Mouse (Mus musculus): ENCODE results near the gene Bnip1. TPM values are rescaled to one million over a fixed set of nuclear protein-coding genes. Genes with fewer than 3 reads are reported as not detected.
A peak's percentile ranks its signal among the peaks of the same experiment; 100 is the strongest.

Gene Bnip1
- polyA plus RNA-seq, 1 experiment from 2014 or later, result 51.0 TPM

- Histone ChIP-seq H3K9ac (replicated peaks) (no peak overlapping the region), H3K4me3 (no peak overlapping the region), H3K9me3 (no peaks in the 10 kb centered on the region), H3K27ac (replicated peaks) (no peak overlapping the region), H3K4me1 (peaks cover 7% of the 10 kb centered on the region; the same call in 1 of the 2 replicates), H3K36me3 (no peaks in the 10 kb centered on the region), H3K27me3 (peaks cover 88% of the 10 kb centered on the region), H3K4me2 (replicated peaks) (no peak overlapping the region)
- ATAC-seq (replicated peaks), result no peak
- WGBS, result 2% methylated on average over 19 of the region's 19 CpGs
Measured at GRCm38 (mm10) chr17:26836786-26837545, 56.1 kb downstream of the Bnip1 start.

DNA sequence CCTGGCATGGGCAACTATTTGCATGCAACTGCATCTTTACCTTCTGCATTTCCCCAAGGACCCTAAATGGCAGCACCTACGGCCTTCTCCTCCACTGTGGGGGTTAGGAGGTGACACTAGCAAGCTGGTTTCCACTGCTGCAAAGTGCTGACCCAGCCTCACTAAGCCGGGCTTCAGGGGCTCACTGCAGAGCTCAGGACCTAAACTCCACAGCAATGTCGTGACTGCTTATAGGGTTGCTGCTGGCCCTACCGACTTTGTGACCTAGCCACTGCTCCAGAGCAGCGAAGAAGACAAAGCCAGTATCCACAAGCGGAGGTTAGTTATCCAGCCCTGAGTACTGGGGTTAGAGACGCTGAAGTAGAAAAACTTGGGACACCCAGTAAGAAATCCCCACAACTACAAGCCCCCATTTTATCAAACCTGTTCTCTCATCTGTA is 56.7 kb downstream of the Bnip1 start:
- no peaks in the 10 kb centered on the region for H3K36me3 ChIP-seq
- no peak overlapping the region for H3K4me3 ChIP-seq
- ATAC-seq (replicated peaks), result no peak
- H3K4me1 ChIP-seq, result peaks cover 7% of the 10 kb centered on the region; the same call in 1 of the 2 replicates
- 1% methylated on average over 7 of the region's 7 CpGs for WGBS
- H3K9ac ChIP-seq (replicated peaks), result no peak overlapping the region
- no peak overlapping the region for H3K27ac ChIP-seq (replicated peaks)
- peaks cover 94% of the 10 kb centered on the region for H3K27me3 ChIP-seq
- no peaks in the 10 kb centered on the region for H3K9me3 ChIP-seq
- H3K4me2 ChIP-seq (replicated peaks), result no peak overlapping the region

GRCm38 (mm10) chr17:26838191-26838910 is 57.5 kb downstream of the Bnip1 start:
- no peak overlapping the region for H3K4me3 ChIP-seq
- H3K27ac ChIP-seq (replicated peaks), result no peak overlapping the region
- H3K4me1 ChIP-seq, result peaks cover 7% of the 10 kb centered on the region; the same call in 1 of the 2 replicates
- under 1% methylated on average over 37 of the region's 37 CpGs for WGBS
- H3K9me3 ChIP-seq, result no peaks in the 10 kb centered on the region
- no peaks in the 10 kb centered on the region for H3K36me3 ChIP-seq
- no peak overlapping the region for H3K9ac ChIP-seq (replicated peaks)
- H3K4me2 ChIP-seq (replicated peaks), result no peak overlapping the region
- peaks cover 99% of the 10 kb centered on the region for H3K27me3 ChIP-seq
- no peak for ATAC-seq (replicated peaks)

DNA sequence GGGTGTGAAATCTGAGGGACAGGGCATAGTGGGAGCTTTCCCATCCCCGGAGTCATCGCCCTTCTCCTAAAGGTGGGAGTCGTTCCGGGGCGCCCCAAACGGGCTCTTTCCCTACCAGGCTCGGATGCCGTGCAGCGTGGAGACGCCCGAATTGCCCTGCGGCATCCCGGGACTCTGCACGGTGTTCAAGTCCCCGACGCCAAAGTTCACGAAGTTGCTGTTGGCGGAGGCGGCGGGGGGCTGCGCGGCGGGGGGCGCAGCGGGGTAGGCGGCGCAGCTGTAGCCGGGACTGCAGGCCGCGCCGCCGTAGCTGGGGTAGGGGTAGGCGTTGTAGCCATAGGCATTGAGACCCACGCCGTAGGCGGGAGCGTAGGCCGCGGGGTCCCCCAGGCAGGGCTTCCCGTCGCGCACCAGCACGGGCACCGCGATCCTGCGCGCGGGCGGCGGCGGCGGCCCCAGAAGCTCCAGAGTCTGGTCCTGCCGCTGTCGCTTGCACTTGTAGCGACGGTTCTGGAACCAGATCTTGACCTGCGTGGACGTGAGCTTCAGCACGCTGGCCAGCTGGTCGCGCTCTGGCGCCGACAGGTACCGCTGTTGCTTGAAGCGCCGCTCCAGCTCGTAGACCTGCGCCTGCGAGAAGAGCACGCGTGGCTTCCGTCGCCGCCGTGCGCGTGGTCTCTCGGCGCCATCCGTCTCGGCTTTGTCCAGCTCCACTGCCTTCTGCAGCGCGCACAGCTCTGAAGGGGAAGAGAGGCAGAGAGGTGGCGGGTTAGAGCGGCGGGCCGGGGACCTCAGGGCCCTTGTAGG is 58.2 kb downstream of the Bnip1 start:
- H3K36me3 ChIP-seq, result no peaks in the 10 kb centered on the region
- no peak overlapping the region for H3K27ac ChIP-seq (replicated peaks)
- H3K9ac ChIP-seq (replicated peaks), result no peak overlapping the region
- H3K4me3 ChIP-seq, result peak overlapping the region; percentile 16
- peaks cover 99% of the 10 kb centered on the region for H3K27me3 ChIP-seq
- under 1% methylated on average over 80 of the region's 87 CpGs for WGBS
- peak overlapping the region; percentile 22; the same call in 1 of the 2 replicates for H3K4me2 ChIP-seq (replicated peaks)
- peaks cover 8% of the 10 kb centered on the region; the same call in 1 of the 2 replicates for H3K4me1 ChIP-seq
- ATAC-seq (replicated peaks), result no peak
- no peaks in the 10 kb centered on the region for H3K9me3 ChIP-seq

DNA sequence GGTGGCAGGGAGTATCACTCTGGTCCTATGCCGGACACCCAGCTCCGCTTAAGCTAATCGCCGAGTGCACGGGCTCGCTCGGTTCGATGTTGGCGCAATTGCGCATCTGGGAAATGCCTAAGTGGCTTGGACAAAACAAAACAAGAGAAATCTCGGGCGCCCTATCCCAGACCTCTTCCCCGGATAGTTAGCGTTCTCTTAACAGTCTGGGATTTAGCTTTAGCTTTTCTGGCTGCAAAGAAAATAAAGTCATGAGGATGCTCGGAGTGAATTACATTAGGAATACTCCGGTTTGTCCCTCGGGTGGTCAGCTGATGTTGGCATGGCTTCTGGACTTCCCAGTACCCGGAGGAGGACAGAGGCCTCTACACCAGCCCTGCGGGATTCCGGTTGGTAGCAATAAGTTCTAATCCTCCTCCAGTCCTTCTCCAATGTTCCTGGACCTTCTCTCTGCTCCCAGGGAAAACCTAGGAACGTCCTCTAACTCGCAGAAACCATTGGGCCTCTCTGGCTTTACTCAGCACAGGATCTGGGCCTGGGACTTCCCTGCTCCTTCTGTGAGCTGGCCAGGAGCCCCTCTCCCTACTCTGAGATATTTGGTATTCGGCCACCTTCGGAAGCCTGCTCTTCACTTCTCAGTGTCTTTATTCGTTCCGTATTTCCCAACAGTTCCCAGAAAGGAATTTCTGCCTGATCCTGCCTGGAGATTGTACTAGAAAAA is 59.0 kb downstream of the Bnip1 start:
- H3K4me2 ChIP-seq (replicated peaks), result peak overlapping the region; percentile 22; the same call in 1 of the 2 replicates
- H3K4me3 ChIP-seq, result peak overlapping the region; percentile 16
- no peaks in the 10 kb centered on the region for H3K36me3 ChIP-seq
- under 1% methylated on average over 26 of the region's 26 CpGs for WGBS
- H3K27me3 ChIP-seq, result peaks cover 98% of the 10 kb centered on the region
- no peak for ATAC-seq (replicated peaks)
- H3K9me3 ChIP-seq, result no peaks in the 10 kb centered on the region
- H3K27ac ChIP-seq (replicated peaks), result no peak overlapping the region
- H3K9ac ChIP-seq (replicated peaks), result no peak overlapping the region
- H3K4me1 ChIP-seq, result peaks cover 13% of the 10 kb centered on the region; the same call in 1 of the 2 replicates

DNA sequence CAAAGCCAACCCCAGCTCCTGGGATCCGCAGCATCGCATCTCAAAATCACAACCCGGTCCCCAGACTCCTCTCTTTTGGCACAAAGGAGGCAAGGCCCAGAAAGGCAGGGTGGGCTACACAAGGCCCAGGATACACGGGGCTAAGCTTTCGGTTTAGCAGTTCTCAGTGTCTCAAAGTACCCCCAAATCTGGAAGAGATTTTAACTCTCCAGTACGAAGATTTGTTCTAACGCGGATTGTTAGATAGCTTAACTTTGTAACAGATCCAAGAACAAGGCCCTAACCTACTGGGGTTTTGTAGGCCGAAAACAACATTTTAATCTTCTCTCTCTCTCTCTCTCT is 59.5 kb downstream of the Bnip1 start:
- no peaks in the 10 kb centered on the region for H3K36me3 ChIP-seq
- ATAC-seq (replicated peaks), result no peak
- H3K9me3 ChIP-seq, result no peaks in the 10 kb centered on the region
- H3K9ac ChIP-seq (replicated peaks), result no peak overlapping the region
- H3K27ac ChIP-seq (replicated peaks), result no peak overlapping the region
- H3K4me3 ChIP-seq, result no peak overlapping the region
- peaks cover 97% of the 10 kb centered on the region for H3K27me3 ChIP-seq
- 3% methylated on average over 9 of the region's 9 CpGs for WGBS
- H3K4me2 ChIP-seq (replicated peaks), result no peak overlapping the region
- peaks cover 13% of the 10 kb centered on the region; the same call in 1 of the 2 replicates for H3K4me1 ChIP-seq

DNA sequence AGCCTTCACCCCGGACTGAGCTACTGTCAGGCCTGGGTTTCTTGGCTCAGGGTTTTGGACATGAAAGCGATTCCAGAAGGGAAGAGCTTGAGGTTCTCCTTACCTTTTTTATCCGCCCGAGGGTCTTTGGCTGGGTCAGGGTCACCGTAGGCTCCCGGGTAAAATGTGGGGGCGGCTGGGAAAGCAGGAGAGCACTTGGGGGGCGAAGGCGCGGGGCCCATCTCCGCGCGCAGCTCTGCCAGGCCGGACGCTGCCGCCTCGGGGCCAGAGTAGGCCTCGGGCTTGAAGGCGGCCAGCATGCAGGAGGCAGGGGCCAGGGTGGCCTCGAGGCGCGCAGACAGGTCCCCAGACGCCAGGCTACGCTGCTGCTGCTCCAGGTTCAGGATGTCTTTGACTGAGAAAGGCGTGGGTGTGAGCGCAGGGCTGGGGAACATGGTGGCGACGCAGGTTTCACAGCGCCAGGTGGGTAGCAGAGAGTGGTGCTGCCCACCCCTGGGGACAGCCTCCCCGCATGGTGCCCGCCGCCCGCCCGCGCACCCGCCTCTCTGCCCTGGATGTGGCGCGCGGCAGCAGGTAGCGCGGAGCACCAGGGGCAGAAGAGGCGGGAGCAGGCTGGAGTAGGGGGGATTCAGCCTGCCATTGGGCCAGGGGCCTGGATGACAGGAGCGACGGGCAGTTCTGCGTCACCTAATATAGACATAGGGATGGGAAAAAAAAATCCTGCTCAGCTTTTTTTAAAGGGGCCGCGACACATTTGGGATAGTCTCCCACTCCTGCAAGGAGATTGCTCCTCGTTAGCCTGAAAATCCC is 60.3 kb downstream of the Bnip1 start:
- H3K27ac ChIP-seq (replicated peaks), result no peak overlapping the region
- under 1% methylated on average over 48 of the region's 48 CpGs for WGBS

DNA sequence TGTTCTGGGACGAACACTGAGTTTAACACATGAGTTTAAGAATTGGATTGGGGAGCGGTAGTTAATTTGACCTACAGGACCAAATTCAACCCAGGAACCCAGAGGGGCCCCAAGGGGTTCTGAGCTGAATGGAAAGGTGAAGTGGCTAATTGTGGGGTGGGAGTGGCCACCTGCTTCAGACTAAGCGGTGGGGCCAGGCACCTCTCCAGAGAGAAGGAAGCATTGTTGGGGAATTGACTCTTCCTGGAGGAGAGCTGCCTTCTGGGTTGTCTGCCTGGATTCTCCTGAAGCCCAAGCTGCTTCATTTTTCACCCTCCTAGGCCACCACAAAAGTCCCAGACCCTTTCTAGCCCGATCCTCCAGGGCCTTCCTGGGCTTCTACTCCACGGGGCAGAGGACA is 61.1 kb downstream of the Bnip1 start:
- Histone ChIP-seq H3K9me3 (no peaks in the 10 kb centered on the region), H3K9ac (replicated peaks) (no peak overlapping the region), H3K4me1 (peaks cover 13% of the 10 kb centered on the region; the same call in 1 of the 2 replicates), H3K27ac (replicated peaks) (no peak overlapping the region), H3K4me3 (no peak overlapping the region), H3K36me3 (no peaks in the 10 kb centered on the region), H3K4me2 (replicated peaks) (no peak overlapping the region), H3K27me3 (peaks cover 93% of the 10 kb centered on the region)
- no peak for ATAC-seq (replicated peaks)
- WGBS, result 1% methylated on average over 5 of the region's 5 CpGs

More for the DNA sequence above, 60.3 kb downstream of the Bnip1 start:
- Histone ChIP-seq H3K4me1 (peaks cover 13% of the 10 kb centered on the region; the same call in 1 of the 2 replicates), H3K9me3 (no peaks in the 10 kb centered on the region), H3K4me2 (replicated peaks) (no peak overlapping the region), H3K9ac (replicated peaks) (no peak overlapping the region), H3K27me3 (peaks cover 97% of the 10 kb centered on the region), H3K4me3 (no peak overlapping the region), H3K36me3 (no peaks in the 10 kb centered on the region)
- no peak for ATAC-seq (replicated peaks)
